Comparison of ENCODE assay signal across 19 mouse cellular contexts in genomic region chr7:63617018-63617417, GRCm38 (mm10).
"Had no signal": no experiment of that assay in that cellular context is flagged by ENCODE, and none has a peak within 500 bp of the region (broad histone marks: within the 10 kb centered on the region; RNA-seq: fewer than 3 reads in every experiment).

No protein-coding gene starts in this region.

- H3K4me1 ChIP-seq: neural tube, embryonic 13.5 days; neural tube, embryonic 15.5 days had no signal

- DNase-seq: lung, adult 18-20 months; lung, embryonic 14.5 days; lung, postnatal 10 days; lung, postnatal 4 days; midbrain, embryonic 14.5 days; retina, postnatal 1 day; right cerebral cortex, adult 18-20 months; right cerebral cortex, postnatal 25 days; right cerebral cortex, postnatal 4 days; spleen, adult 18-20 months; thymus, adult 18-20 months; thymus, postnatal 14 days; thymus, postnatal 36 days had no signal

- H3K4me3 ChIP-seq: midbrain, embryonic 10.5 days; midbrain, embryonic 12.5 days; myocyte; neural tube, embryonic 13.5 days; neural tube, embryonic 15.5 days had no signal

- H3K9me3 ChIP-seq: midbrain, embryonic 10.5 days; midbrain, embryonic 12.5 days; neural tube, embryonic 13.5 days; neural tube, embryonic 15.5 days had no signal

- H3K36me3 ChIP-seq: midbrain, embryonic 10.5 days; midbrain, embryonic 12.5 days; neural tube, embryonic 13.5 days had no signal

- ATAC-seq: midbrain, embryonic 16.5 days had no signal

- H3K27me3 ChIP-seq: midbrain, embryonic 12.5 days; neural tube, embryonic 13.5 days; neural tube, embryonic 15.5 days had no signal

- H3K27ac ChIP-seq: midbrain, embryonic 10.5 days; midbrain, embryonic 12.5 days; neural tube, embryonic 13.5 days; neural tube, embryonic 15.5 days had no signal

- H3K9ac ChIP-seq: lung, embryonic 14.5 days; midbrain, embryonic 12.5 days; neural tube, embryonic 13.5 days; neural tube, embryonic 15.5 days had no signal

- H3K4me2 ChIP-seq: lung, embryonic 14.5 days; midbrain, embryonic 12.5 days; neural tube, embryonic 13.5 days; neural tube, embryonic 15.5 days had no signal
